Mouse (Mus musculus) kidney, postnatal 0 days (tissue): ENCODE measurements around the gene Btg1. TPM values are rescaled to one million over a fixed set of nuclear protein-coding genes. Genes with fewer than 3 reads are reported as not detected.

Source experiments
- ATAC-seq: fragments of 200-750 bp; cut with Nextera tagmentation; replicated peaks from 2 replicates; pipeline ENCODE4 v1.8.0; 2017; ENCODE audit warnings: low read depth, moderate number of reproducible peaks, moderate TSS enrichment, moderate library complexity; ENCODE audit not compliant: low FRiP score
- DNase-seq: peaks from one replicate; pipeline ENCODE4 v3.0.0-alpha.2; 2016; ENCODE audit warnings: low spot score
- H3K27ac ChIP-seq: fragments of 300-500 bp; sonication (generic); 2 replicates; pipeline ENCODE4 v1.5.1; 2014; ENCODE audit warnings: mild to moderate bottlenecking
- H3K27me3 ChIP-seq: fragments of 300-500 bp; sonication (generic); 2 replicates; pipeline ENCODE4 v1.6.1; 2014; ENCODE audit warnings: low read length, mixed read lengths; ENCODE audit not compliant: insufficient read depth
- H3K36me3 ChIP-seq: fragments of 300-500 bp; sonication (generic); 2 replicates; pipeline ENCODE4 v1.6.1; 2014; ENCODE audit warnings: low read length, mixed read lengths; ENCODE audit not compliant: insufficient read depth
- H3K4me1 ChIP-seq: fragments of 300-500 bp; sonication (generic); replicated peaks from 2 replicates; pipeline ENCODE4 v1.6.1; 2014; ENCODE audit warnings: antibody characterized with exemption, low read length, mixed read lengths; ENCODE audit not compliant: insufficient read depth
- H3K4me2 ChIP-seq: fragments of 300-500 bp; sonication (generic); 2 replicates; pipeline ENCODE4 v1.6.1; 2014; ENCODE audit warnings: mild to moderate bottlenecking, low read length, moderate library complexity, mixed read lengths
- H3K4me3 ChIP-seq: fragments of 300-500 bp; sonication (generic); replicated peaks from 2 replicates; pipeline ENCODE4 v1.5.1; 2014; ENCODE audit warnings: low read depth, low read length
- H3K9ac ChIP-seq: fragments of 300-500 bp; sonication (generic); 2 replicates; pipeline ENCODE4 v1.6.1; 2014; ENCODE audit warnings: low read depth, low read length
- H3K9me3 ChIP-seq: fragments of 300-500 bp; sonication (generic); replicated peaks from 2 replicates; pipeline ENCODE4 v1.6.1; 2016; ENCODE audit warnings: low read length, inconsistent platforms, mixed read lengths
- CTCF ChIP-seq: IDR thresholded peaks from 2 replicates; pipeline ENCODE4 v1.5.1; 2016; ENCODE audit warnings: antibody characterized with exemption, low read depth, mild to moderate bottlenecking, moderate library complexity
- WGBS: fragments of 180-500 bp; shearing (Covaris S2); extraction: QIAGEN DNeasy Blood & Tissue Kit; methylation state at CpG from one replicate; pipeline ENCODE4 v1.1.7; 2014; 5-methylcytosine and 5-hydroxymethylcytosine counted together
- polyA plus RNA-seq: library from polyadenylated mRNA; unstranded; fragments of >200 nt; fragmentation: Nextera tagmentation; extraction: Ambion mirVana; gene quantifications from 2 replicates; pipeline ENCODE4 v1.2.1, GENCODE M21; 2015

The Btg1 gene
- polyA plus RNA-seq, 1 experiment from 2014 or later: 59.5 TPM

DNA sequence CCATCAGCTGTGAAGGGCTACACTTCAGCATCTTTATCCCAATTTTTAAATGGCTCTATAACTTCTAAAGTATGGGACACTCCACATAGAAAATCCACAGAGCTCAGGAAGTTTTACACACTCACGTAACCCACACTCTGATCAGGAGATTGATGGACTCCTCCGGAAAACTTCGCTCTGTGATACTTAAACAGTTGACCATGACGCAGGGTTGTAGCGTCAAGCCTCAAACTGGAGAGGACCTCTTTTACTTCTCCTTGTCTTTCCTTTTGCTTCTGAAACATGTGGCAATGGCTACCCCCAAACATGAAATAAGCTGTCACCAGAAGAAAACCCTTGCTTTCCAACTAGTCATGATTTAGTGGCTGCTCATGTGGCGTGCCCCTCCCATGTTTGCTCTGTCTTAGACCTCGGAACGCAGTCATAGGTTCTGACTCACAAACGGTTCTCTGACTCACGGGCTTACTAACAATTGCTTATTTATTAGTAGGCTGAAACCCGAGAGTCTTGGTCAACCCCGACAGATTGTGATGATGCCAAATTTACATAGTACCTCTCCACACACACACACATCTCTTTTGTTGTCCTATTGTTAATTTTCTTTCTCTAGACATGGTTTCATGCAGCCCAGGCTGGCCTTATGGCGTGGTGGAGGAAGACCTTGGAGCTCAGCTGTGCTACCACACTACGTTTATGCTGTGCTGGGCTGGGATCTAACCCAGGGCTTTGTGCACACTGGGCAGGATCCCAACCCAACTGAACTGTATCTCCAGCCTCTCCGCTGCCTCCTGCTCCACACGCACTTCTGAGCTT lies 11.5 kb downstream of the Btg1 start:
- Histone ChIP-seq H3K27ac (no peak overlapping the region), H3K4me3 (no peak overlapping the region), H3K9ac (no peak overlapping the region), H3K9me3 (no peaks in the 10 kb centered on the region), H3K27me3 (no peaks in the 10 kb centered on the region), H3K36me3 (no peaks in the 10 kb centered on the region), H3K4me1 (peaks cover 8% of the 10 kb centered on the region), H3K4me2 (no peak overlapping the region)
- ATAC-seq (0 out of 2 replicates have a peak, but pooled peaks have one; percentile 22), DNase-seq (no peak)
- WGBS: 60% methylated on average over 16 of the region's 16 CpGs
- no peak for TF ChIP-seq CTCF

DNA sequence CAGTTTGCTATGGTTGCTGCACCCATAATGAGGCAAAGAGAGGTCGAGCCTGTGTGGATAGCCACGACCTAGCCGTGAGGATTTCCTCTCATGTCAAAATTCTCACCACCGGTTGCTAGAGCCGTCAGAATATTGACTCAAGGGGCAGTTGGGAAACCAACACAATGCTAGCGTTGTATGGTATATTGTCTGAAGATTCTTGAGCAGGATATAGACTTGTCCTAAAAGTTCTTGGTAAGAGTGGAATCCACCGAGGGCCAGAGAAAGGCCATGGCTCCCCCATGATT lies 12.1 kb downstream of the Btg1 start:
- H3K27ac ChIP-seq: no peak overlapping the region
- H3K4me1 ChIP-seq: peaks cover 7% of the 10 kb centered on the region
- H3K9me3 ChIP-seq: no peaks in the 10 kb centered on the region
- 73% methylated on average over 7 of the region's 7 CpGs for WGBS
- TF ChIP-seq CTCF: no peak
- H3K9ac ChIP-seq: no peak overlapping the region
- H3K27me3 ChIP-seq: no peaks in the 10 kb centered on the region
- H3K36me3 ChIP-seq: no peaks in the 10 kb centered on the region
- ATAC-seq: no peak
- H3K4me3 ChIP-seq: no peak overlapping the region
- H3K4me2 ChIP-seq: no peak overlapping the region
- no peak for DNase-seq

DNA sequence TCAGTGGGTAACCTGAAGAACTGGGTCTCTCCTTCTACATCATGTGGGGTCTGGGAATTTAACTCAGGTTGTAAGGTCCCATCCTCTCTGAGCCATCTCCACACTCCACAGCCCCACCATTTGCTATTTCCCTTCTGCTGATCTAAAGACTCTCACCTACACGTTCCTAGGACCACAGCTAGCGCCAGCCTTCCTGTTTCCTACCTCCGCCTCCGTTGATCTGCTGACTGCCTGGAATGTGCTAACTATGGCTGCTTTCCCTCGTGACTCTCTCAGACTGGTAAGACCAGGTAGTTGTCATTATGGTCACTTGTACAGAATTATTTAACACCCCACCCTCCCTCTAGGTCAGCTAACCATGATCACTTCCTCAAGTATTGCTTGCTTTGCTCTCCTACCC lies 13.3 kb downstream of the Btg1 start:
- Histone ChIP-seq H3K9me3 (no peaks in the 10 kb centered on the region), H3K27ac (no peak overlapping the region), H3K9ac (no peak overlapping the region), H3K4me3 (no peak overlapping the region), H3K4me1 (peaks cover 4% of the 10 kb centered on the region; the same call in 1 of the 2 replicates), H3K36me3 (no peaks in the 10 kb centered on the region), H3K27me3 (no peaks in the 10 kb centered on the region), H3K4me2 (no peak overlapping the region)
- DNase-seq: no peak
- no peak for ATAC-seq
- 57% methylated on average over 5 of the region's 5 CpGs for WGBS
- no peak for TF ChIP-seq CTCF

DNA sequence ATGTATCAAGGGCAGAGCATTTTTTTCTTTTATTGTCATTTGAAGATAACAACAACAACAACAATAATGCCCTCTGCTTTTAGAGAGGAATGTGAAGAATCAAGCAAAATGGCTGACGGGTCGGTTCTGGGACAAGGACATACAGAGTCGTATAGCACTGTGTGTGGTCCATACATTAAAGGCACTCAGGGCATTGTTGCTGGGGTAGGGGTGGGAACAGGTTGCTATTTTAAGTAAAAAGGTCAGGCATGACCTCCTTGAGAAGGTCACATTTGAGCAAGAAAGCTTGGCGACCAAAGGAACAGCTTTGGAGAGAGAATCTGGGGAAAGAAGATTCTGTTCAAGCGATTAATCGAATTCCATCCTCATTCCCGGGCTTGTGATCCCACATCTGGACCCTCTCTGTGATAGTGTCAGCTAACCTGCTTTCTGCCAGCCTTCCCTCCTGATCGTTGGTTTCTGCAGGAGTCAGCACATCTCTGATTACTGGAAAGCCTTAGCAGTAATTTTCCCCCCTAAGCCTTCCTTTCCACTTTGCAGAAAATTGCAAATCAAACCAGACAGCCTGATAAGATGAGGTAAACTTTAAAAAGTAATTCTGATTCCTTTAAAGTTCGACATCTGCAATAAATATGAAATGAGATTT lies 14.4 kb downstream of the Btg1 start:
- Histone ChIP-seq H3K9me3 (no peaks in the 10 kb centered on the region), H3K36me3 (no peaks in the 10 kb centered on the region), H3K27me3 (no peaks in the 10 kb centered on the region), H3K4me2 (no peak overlapping the region), H3K4me1 (peaks cover 4% of the 10 kb centered on the region; the same call in 1 of the 2 replicates), H3K27ac (no peak overlapping the region), H3K9ac (no peak overlapping the region), H3K4me3 (no peak overlapping the region)
- ATAC-seq (no peak), DNase-seq (no peak)
- 44% methylated on average over 9 of the region's 9 CpGs for WGBS
- TF ChIP-seq CTCF: no peak

DNA sequence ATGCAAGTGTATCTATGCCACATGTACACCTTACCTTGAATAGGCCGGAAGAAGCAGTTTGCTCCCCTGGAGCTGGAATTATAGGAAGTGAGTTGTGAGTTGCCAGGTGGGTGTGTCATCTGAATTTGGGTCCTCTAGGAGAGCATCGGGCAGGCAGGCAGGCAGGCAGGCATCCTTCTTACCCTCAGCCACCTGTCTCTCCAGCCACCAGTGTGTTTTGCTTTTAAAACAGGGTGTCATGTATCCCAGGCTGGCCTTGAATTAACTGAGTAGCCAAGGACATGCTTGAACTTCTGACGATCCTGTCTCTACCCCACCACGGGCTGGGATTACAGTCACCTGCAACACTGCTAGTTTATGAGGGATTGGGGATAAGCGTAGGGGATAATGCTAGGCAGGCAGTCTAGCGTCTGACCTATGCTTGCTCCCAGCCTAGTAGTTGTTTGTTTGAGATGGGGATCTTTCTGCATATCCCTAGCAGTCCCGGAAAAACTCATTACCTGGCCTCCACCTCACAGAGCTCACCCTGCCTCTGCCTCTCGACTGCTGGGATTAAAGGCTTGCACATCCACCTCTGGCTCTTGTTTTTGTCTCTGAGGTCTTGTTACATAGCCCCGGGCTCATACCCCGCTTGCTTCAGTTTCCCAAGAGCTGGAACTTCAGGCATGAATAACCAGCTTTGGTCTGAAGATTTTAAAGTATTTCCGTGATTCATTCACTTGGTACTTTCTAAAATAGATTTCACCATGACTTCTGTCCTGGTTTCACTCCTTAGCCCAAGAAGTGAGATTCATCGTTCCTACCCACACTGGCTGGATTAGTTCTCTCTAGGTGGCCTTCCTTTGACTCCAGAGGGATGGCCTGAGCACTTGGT lies 15.7 kb downstream of the Btg1 start:
- H3K27me3 ChIP-seq: no peaks in the 10 kb centered on the region
- no peaks in the 10 kb centered on the region for H3K9me3 ChIP-seq
- DNase-seq (peak; percentile 42), ATAC-seq (no peak)
- no peak overlapping the region for H3K9ac ChIP-seq
- 58% methylated on average over 12 of the region's 12 CpGs for WGBS
- H3K36me3 ChIP-seq: no peaks in the 10 kb centered on the region
- H3K27ac ChIP-seq: no peak overlapping the region
- no peak overlapping the region for H3K4me3 ChIP-seq
- H3K4me1 ChIP-seq: peaks cover 4% of the 10 kb centered on the region; the same call in 1 of the 2 replicates
- no peak overlapping the region for H3K4me2 ChIP-seq
- no peak for TF ChIP-seq CTCF

DNA sequence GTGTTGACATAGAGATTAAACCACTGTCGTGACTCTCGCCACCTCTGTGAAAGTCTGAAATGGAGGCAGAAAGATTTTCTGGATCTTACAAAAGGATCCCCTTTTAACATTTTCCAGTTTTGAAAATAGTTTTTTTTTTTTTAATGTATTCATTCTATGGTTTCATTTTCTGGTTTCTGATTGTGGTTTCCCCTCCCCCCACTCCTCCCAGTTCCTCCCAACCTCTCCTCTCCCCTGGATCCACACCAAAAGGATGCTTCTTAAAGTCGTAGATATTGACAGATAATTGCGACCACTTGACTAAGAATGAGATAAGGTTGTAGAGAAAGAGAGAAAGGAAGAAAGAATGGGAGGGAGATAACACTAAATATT lies 16.3 kb downstream of the Btg1 start:
- H3K27ac ChIP-seq: no peak overlapping the region
- WGBS: 78% methylated on average over 4 of the region's 4 CpGs
- no peaks in the 10 kb centered on the region for H3K9me3 ChIP-seq
- no peaks in the 10 kb centered on the region for H3K36me3 ChIP-seq
- H3K4me2 ChIP-seq: no peak overlapping the region
- ATAC-seq (no peak), DNase-seq (no peak)
- no peak for TF ChIP-seq CTCF
- no peak overlapping the region for H3K4me3 ChIP-seq
- no peak overlapping the region for H3K9ac ChIP-seq
- H3K4me1 ChIP-seq: peaks cover 4% of the 10 kb centered on the region; the same call in 1 of the 2 replicates
- H3K27me3 ChIP-seq: no peaks in the 10 kb centered on the region
